19 mouse cellular contexts compared by ENCODE assay signal in the genomic region with DNA sequence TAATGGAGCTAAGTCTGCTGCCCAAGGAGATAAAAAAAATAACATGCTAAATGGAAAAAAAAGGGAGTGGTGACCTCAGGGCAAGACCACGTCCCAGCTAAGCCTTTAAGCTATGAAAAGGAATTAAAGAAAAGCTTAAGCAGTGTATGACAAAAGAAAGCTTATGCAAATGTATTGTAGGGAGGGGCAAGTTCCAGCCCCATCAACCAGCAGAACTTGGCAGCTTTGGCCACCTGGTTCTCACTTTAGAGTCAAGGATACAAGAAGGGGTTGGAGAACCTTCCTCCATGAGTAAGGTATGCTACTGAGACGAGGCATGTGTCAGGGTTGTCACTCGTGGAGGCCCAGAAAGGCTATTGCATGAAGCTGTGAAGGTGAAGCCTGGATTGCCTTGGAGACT.
"Had no signal": no experiment of that assay in that cellular context is flagged by ENCODE, and none has a peak within 500 bp of the region (broad histone marks: within the 10 kb centered on the region; RNA-seq: fewer than 3 reads in every experiment).

No protein-coding gene starts in this region.

- H3K36me3 ChIP-seq: limb, embryonic 10.5 days; limb, embryonic 13.5 days; liver, embryonic 13.5 days; neural tube, embryonic 13.5 days; stomach, embryonic 15.5 days had no signal

- H3K27ac ChIP-seq: limb, embryonic 10.5 days; limb, embryonic 13.5 days; liver, embryonic 13.5 days; neural tube, embryonic 13.5 days; stomach, embryonic 15.5 days had no signal

- H3K9me3 ChIP-seq: limb, embryonic 10.5 days; limb, embryonic 13.5 days; liver, embryonic 13.5 days; neural tube, embryonic 13.5 days; stomach, embryonic 15.5 days had no signal

- H3K4me3 ChIP-seq: limb, embryonic 10.5 days; limb, embryonic 13.5 days; liver, embryonic 13.5 days; myocyte; neural tube, embryonic 13.5 days; stomach, embryonic 15.5 days had no signal

- H3K27me3 ChIP-seq: limb, embryonic 13.5 days; liver, embryonic 13.5 days; neural tube, embryonic 13.5 days; stomach, embryonic 15.5 days had no signal

- ATAC-seq: intestine, embryonic 16.5 days had no signal

- H3K9ac ChIP-seq: limb, embryonic 13.5 days; liver, embryonic 13.5 days; neural tube, embryonic 13.5 days; stomach, embryonic 15.5 days had no signal

- H3K4me1 ChIP-seq: limb, embryonic 10.5 days; limb, embryonic 13.5 days; liver, embryonic 13.5 days; neural tube, embryonic 13.5 days; stomach, embryonic 15.5 days had no signal

- H3K4me2 ChIP-seq: limb, embryonic 13.5 days; liver, embryonic 13.5 days; neural tube, embryonic 13.5 days; stomach, embryonic 15.5 days had no signal

- DNase-seq: kidney, adult 18-20 months; kidney, adult 9 months; kidney, postnatal 14 days; kidney, postnatal 4 days; liver; liver, embryonic 13.5 days; lung, adult 2 months; lung, postnatal 14 days; lung, postnatal 4 days; retina, postnatal 1 day; right cerebral cortex, postnatal 25 days; spleen, adult 18-20 months; thymus, postnatal 25 days had no signal
